Mouse (Mus musculus): ENCODE measurements around the gene Cib1. TPM values are rescaled to one million over a fixed set of nuclear protein-coding genes. Genes with fewer than 3 reads are reported as not detected.
A peak's percentile ranks its signal among the peaks of the same experiment; 100 is the strongest.

The Cib1 gene
- total and polyA plus RNA-seq, 3 experiments: 84.5 to 145 TPM; not detected in 1

GRCm38 (mm10) chr7:80200588-80200945, 32.0 kb downstream of the Cib1 start:
- H3K4me3 ChIP-seq (ENCODE audit: control insufficient read depth in 1 of 2, insufficient read depth in 1 of 2, low read depth in 2 of 2, low read length in 2 of 2): no peak overlapping the region
- H3K9ac ChIP-seq (ENCODE audit: control insufficient read depth, low read depth, low read length, poor library complexity, severe bottlenecking): no peak overlapping the region; the same call in 1 of the 2 replicates
- DNase-seq (ENCODE audit: low read depth, low spot score): no peak
- no peaks in the 10 kb centered on the region for H3K9me3 ChIP-seq (replicated peaks; ENCODE audit: insufficient read depth, low read length)
- H3K4me1 ChIP-seq (ENCODE audit: control insufficient read depth in 1 of 2, insufficient read depth in 2 of 2, low read length in 2 of 2): peaks cover 8 to 29% of the 10 kb centered on the region in 2 experiments
- H3K27ac ChIP-seq (ENCODE audit: control insufficient read depth, low read depth, low read length): no peak overlapping the region
- peaks cover 0 to 22% of the 10 kb centered on the region in 2 experiments; a peak in 2 of 4 replicates for H3K36me3 ChIP-seq (ENCODE audit: control insufficient read depth in 1 of 2, insufficient read depth in 2 of 2, low read length in 2 of 2)
- TF ChIP-seq SMC3 (IDR thresholded peaks at IDR 0.05; ENCODE audit: low read depth, low read length) (no peak), ZKSCAN1 (IDR thresholded peaks at IDR 0.05; ENCODE audit: low read depth, low read length) (no peak)
- H3K79me2 ChIP-seq (ENCODE audit: control insufficient read depth, insufficient read depth, low read length, poor library complexity): peaks cover 59% of the 10 kb centered on the region
- no peaks in the 10 kb centered on the region for H3K27me3 ChIP-seq (ENCODE audit: control insufficient read depth in 1 of 2, insufficient read depth in 2 of 2, low read length in 2 of 2)

DNA sequence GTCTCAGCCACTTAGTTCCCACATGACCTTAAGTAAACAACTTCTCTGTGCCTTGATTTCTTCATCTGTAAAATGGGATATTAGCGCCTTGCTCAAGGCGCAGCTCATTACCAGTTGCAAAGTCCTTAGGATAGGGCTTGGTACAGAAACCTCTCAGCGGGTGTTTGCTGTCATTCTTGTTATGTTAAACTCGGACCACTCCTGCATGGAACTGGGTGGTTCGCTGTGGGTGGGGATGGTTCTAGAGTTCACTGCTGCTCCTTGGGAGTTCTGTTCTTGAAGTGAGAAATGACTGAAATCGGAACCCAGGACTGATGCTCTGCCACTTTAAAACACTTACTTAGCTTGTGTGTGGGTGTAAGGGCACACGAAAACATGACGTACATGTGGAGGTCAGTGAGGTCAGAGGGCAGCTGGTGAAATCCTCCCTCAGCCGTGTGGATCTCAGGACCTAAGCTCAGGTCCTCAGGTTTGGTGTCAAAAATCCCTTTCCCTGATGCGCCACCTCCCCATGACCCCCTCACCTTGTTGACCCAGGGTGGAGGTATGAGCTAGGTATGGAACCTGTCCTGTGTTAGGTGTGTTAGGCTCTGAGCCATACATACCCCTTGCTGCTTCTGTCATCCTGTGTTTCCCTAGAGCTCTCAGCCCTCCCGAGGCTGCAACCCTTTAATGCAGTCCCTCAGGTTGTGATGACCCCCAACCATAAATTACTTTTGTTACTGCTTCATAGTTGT, 32.6 kb downstream of the Cib1 start:
- TF ChIP-seq POLR2A (IDR thresholded peaks at IDR 0.05; ENCODE audit: control insufficient read depth in 1 of 2, insufficient read depth in 1 of 2, low read depth in 1 of 2, low read length in 2 of 2, poor library complexity in 1 of 2) (no peak), POLR2AphosphoS2 (IDR thresholded peaks at IDR 0.05; ENCODE audit: low read length) (no peak), RAD21 (IDR thresholded peaks at IDR 0.05; ENCODE audit: low read depth, low read length) (no peak)
- Histone ChIP-seq H3K79me2 (ENCODE audit: control insufficient read depth, insufficient read depth, low read length, poor library complexity) (peaks cover 55% of the 10 kb centered on the region), H3K27ac (ENCODE audit: control insufficient read depth, low read depth, low read length) (no peak overlapping the region), H3K9me3 (replicated peaks; ENCODE audit: insufficient read depth, low read length) (no peaks in the 10 kb centered on the region), H3K36me3 (ENCODE audit: control insufficient read depth in 1 of 2, insufficient read depth in 2 of 2, low read length in 2 of 2) (peaks cover 0 to 20% of the 10 kb centered on the region in 2 experiments; a peak in 2 of 4 replicates), H3K27me3 (ENCODE audit: control insufficient read depth in 1 of 2, insufficient read depth in 2 of 2, low read length in 2 of 2) (no peaks in the 10 kb centered on the region), H3K9ac (ENCODE audit: control insufficient read depth, low read depth, low read length, poor library complexity, severe bottlenecking) (peak overlapping the region; percentile 93; the same call in 1 of the 2 replicates), H3K4me3 (ENCODE audit: control insufficient read depth in 1 of 2, insufficient read depth in 1 of 2, low read depth in 2 of 2, low read length in 2 of 2) (peak overlapping the region; percentile 89 to 93), H3K4me1 (ENCODE audit: control insufficient read depth in 1 of 2, insufficient read depth in 2 of 2, low read length in 2 of 2) (peaks cover 6 to 24% of the 10 kb centered on the region in 2 experiments)
- DNase-seq (ENCODE audit: low read depth, low spot score): no peak

DNA sequence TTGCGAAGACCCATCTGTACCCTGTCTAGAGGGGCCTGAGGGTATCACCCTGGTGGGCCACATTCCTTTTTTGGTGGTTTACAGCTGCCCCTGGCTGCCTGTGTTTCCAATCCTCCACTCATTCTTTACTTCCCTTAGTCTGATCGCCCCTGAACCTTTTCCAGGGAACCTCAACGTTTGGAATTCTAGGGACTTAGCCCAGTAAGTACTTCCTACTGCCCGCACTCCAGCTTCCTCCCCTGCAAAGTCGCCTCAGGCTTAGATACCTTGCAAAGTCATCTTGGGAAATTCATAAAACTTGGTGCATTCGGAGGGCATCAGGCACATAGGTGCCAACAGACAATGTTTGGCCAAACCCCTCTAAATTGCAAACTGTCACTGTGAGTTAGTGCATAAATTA, 33.3 kb downstream of the Cib1 start:
- Histone ChIP-seq H3K27ac (ENCODE audit: control insufficient read depth, low read depth, low read length) (peak overlapping the region; percentile 67; the same call in 1 of the 2 replicates), H3K4me3 (ENCODE audit: control insufficient read depth in 1 of 2, insufficient read depth in 1 of 2, low read depth in 2 of 2, low read length in 2 of 2) (peak overlapping the region; percentile 89 to 93), H3K9me3 (replicated peaks; ENCODE audit: insufficient read depth, low read length) (no peaks in the 10 kb centered on the region), H3K9ac (ENCODE audit: control insufficient read depth, low read depth, low read length, poor library complexity, severe bottlenecking) (peak overlapping the region; percentile 93), H3K36me3 (ENCODE audit: control insufficient read depth in 1 of 2, insufficient read depth in 2 of 2, low read length in 2 of 2) (peaks cover 0 to 17% of the 10 kb centered on the region in 2 experiments; a peak in 2 of 4 replicates), H3K27me3 (ENCODE audit: control insufficient read depth in 1 of 2, insufficient read depth in 2 of 2, low read length in 2 of 2) (no peaks in the 10 kb centered on the region), H3K4me1 (ENCODE audit: control insufficient read depth in 1 of 2, insufficient read depth in 2 of 2, low read length in 2 of 2) (peaks cover 6 to 20% of the 10 kb centered on the region in 2 experiments), H3K79me2 (ENCODE audit: control insufficient read depth, insufficient read depth, low read length, poor library complexity) (peaks cover 54% of the 10 kb centered on the region)
- TF ChIP-seq MAX (IDR thresholded peaks at IDR 0.05; ENCODE audit: low read length) (no peak), CHD1 (IDR thresholded peaks at IDR 0.05; ENCODE audit: low read depth, low read length) (0 out of 2 replicates have a peak, but pooled peaks have one; percentile 60), MXI1 (IDR thresholded peaks at IDR 0.05; ENCODE audit: low read depth, low read length) (0 out of 2 replicates have a peak, but pooled peaks have one; percentile 13)
- no peak for DNase-seq (ENCODE audit: low read depth, low spot score)
